In genomic region chr4:62297280-62298130, GRCm38 (mm10) we compare ENCODE assay signal across 17 mouse cellular contexts.
"Had no signal": no experiment of that assay in that cellular context is flagged by ENCODE, and none has a peak within 500 bp of the region (broad histone marks: within the 10 kb centered on the region; RNA-seq: fewer than 3 reads in every experiment).

No protein-coding gene starts in this region.

- H3K4me3 ChIP-seq: lung, embryonic 15.5 days; megakaryocyte, embryonic 14.5 days; midbrain, embryonic 13.5 days; midbrain, embryonic 15.5 days; neural tube, embryonic 12.5 days; stomach, embryonic 15.5 days had no signal

- DNase-seq: lung, adult 2 months; lung, postnatal 14 days; lung, postnatal 36 days; right cerebral cortex, postnatal 14 days; thymus, adult 2 months; thymus, postnatal 25 days; thymus, postnatal 4 days had no signal

- H3K4me1 ChIP-seq: lung, embryonic 15.5 days; midbrain, embryonic 15.5 days; stomach, embryonic 15.5 days had no signal

- H3K27me3 ChIP-seq: lung, embryonic 15.5 days; megakaryocyte, embryonic 14.5 days; midbrain, embryonic 13.5 days; midbrain, embryonic 15.5 days; neural tube, embryonic 12.5 days; stomach, embryonic 15.5 days had no signal

- ATAC-seq: lung, postnatal 0 days; midbrain, embryonic 13.5 days; midbrain, embryonic 15.5 days had no signal

- H3K9me3 ChIP-seq: lung, embryonic 15.5 days; megakaryocyte, embryonic 14.5 days; midbrain, embryonic 13.5 days; midbrain, embryonic 15.5 days; neural tube, embryonic 12.5 days; stomach, embryonic 15.5 days had no signal

- H3K4me2 ChIP-seq: lung, embryonic 15.5 days; midbrain, embryonic 11.5 days; midbrain, embryonic 13.5 days; midbrain, embryonic 15.5 days; neural tube, embryonic 12.5 days; stomach, embryonic 15.5 days had no signal

- H3K27ac ChIP-seq: lung, embryonic 15.5 days; macrophage; midbrain, embryonic 13.5 days; midbrain, embryonic 15.5 days; neural tube, embryonic 12.5 days; stomach, embryonic 15.5 days; stomach, postnatal 0 days had no signal

- H3K9ac ChIP-seq: lung, embryonic 15.5 days; midbrain, embryonic 13.5 days; midbrain, embryonic 15.5 days; neural tube, embryonic 12.5 days; stomach, embryonic 15.5 days had no signal
